Mouse (Mus musculus): ENCODE results near the gene Krtap14. TPM values are rescaled to one million over a fixed set of nuclear protein-coding genes. Genes with fewer than 3 reads are reported as not detected.

Krtap14 gene
- not detected for total RNA-seq (2021)

- peak in 1 of 2 experiments; percentile 5 for DNase-seq (ENCODE audit: extremely low spot score in 1 of 2, low spot score in 1 of 2)
Measured at GRCm38 (mm10) chr16:88826095-88826652, at the start of gene Krtap14. TSS of gene Krtap14 (minus strand) at chr16:88826145.

- DNase-seq (ENCODE audit: extremely low spot score in 1 of 2, low spot score in 1 of 2), result no peak
Measured at GRCm38 (mm10) chr16:88874169-88874568, 48.2 kb upstream of the Krtap14 start, which contains the start of gene Krtap19-2. TSS of gene Krtap19-2 (minus strand) at chr16:88874269.

GRCm38 (mm10) chr16:88869311-88869710 lies 43.4 kb upstream of the Krtap14 start, which contains the start of gene Krtap19-1:
TSS of gene Krtap19-1 (minus strand) at chr16:88869411.
- no peak for DNase-seq (ENCODE audit: extremely low spot score in 1 of 2, low spot score in 1 of 2)

- no peak for DNase-seq (ENCODE audit: extremely low spot score in 1 of 2, low spot score in 1 of 2)
Measured at GRCm38 (mm10) chr16:88864887-88865407, 39.0 kb upstream of the Krtap14 start.

GRCm38 (mm10) chr16:88851450-88851849 lies 25.5 kb upstream of the Krtap14 start:
- peak in 1 of 2 experiments; percentile 4 for DNase-seq (ENCODE audit: extremely low spot score in 1 of 2, low spot score in 1 of 2)

- no peak for DNase-seq (ENCODE audit: extremely low spot score in 1 of 2, low spot score in 1 of 2)
Measured at GRCm38 (mm10) chr16:88848558-88848957, 22.6 kb upstream of the Krtap14 start.

- no peak for DNase-seq (ENCODE audit: extremely low spot score in 1 of 2, low spot score in 1 of 2)
Measured at GRCm38 (mm10) chr16:88847363-88847762, 21.4 kb upstream of the Krtap14 start.

GRCm38 (mm10) chr16:88826978-88827377 lies 1.0 kb upstream of the Krtap14 start:
- no peak for DNase-seq (ENCODE audit: extremely low spot score in 1 of 2, low spot score in 1 of 2)

GRCm38 (mm10) chr16:88823736-88824135 lies 2.2 kb downstream of the Krtap14 start:
- DNase-seq (ENCODE audit: extremely low spot score in 1 of 2, low spot score in 1 of 2), result no peak

GRCm38 (mm10) chr16:88820066-88820465 lies 5.9 kb downstream of the Krtap14 start, which contains the start of gene Krtap15:
TSS of gene Krtap15 (plus strand) at chr16:88820215.
- no peak for DNase-seq (ENCODE audit: extremely low spot score in 1 of 2, low spot score in 1 of 2)

GRCm38 (mm10) chr16:88811827-88812226 lies 14.1 kb downstream of the Krtap14 start, which contains the start of gene Gm20741:
TSS of gene Gm20741 (minus strand) at chr16:88812220.
- no peak for DNase-seq (ENCODE audit: extremely low spot score in 1 of 2, low spot score in 1 of 2)

- DNase-seq (ENCODE audit: extremely low spot score in 1 of 2, low spot score in 1 of 2), result no peak
Measured at GRCm38 (mm10) chr16:88786786-88787185, 39.2 kb downstream of the Krtap14 start.

GRCm38 (mm10) chr16:88777596-88777995 lies 48.3 kb downstream of the Krtap14 start, which contains the start of gene Gm5965:
TSS of gene Gm5965 (plus strand) at chr16:88777896.
- DNase-seq (ENCODE audit: extremely low spot score in 1 of 2, low spot score in 1 of 2), result no peak

- DNase-seq (ENCODE audit: extremely low spot score in 1 of 2, low spot score in 1 of 2), result no peak
Measured at GRCm38 (mm10) chr16:88774106-88774505, 51.8 kb downstream of the Krtap14 start, which contains the start of gene 2310057N15Rik. TSS of gene 2310057N15Rik (minus strand) at chr16:88774206.

Other genes starting within 250 kb of the Krtap14 start
- not detected for gene Krtap24-1, start 213.9 kb downstream of the Krtap14 start, total RNA-seq (2021)
- not detected for gene 2310079G19Rik, start 198.5 kb downstream of the Krtap14 start, total RNA-seq (2021)
- gene Krtap26-1, start 178.3 kb downstream of the Krtap14 start, total RNA-seq (2021), result not detected
- gene Krtap27-1, start 154.5 kb downstream of the Krtap14 start, total RNA-seq (2021), result not detected
- not detected for gene 2310061N02Rik, start 118.2 kb downstream of the Krtap14 start, total RNA-seq (2021)
- not detected for gene Krtap13-1, start 97.3 kb downstream of the Krtap14 start, total RNA-seq (2021)
- not detected for gene Krtap13, start 74.5 kb downstream of the Krtap14 start, total RNA-seq (2021)
- not detected for gene 2310034C09Rik, start 67.3 kb downstream of the Krtap14 start, total RNA-seq (2021)
- not detected for gene 2310057N15Rik, start 51.9 kb downstream of the Krtap14 start, total RNA-seq (2021)
- gene Gm5965, start 48.2 kb downstream of the Krtap14 start, total RNA-seq (2021), result not detected
- not detected for gene Gm20741, start 13.9 kb downstream of the Krtap14 start, total RNA-seq (2021)
- not detected for gene Krtap15, start 5.9 kb downstream of the Krtap14 start, total RNA-seq (2021)
- gene Krtap19-1, start 43.3 kb upstream of the Krtap14 start, total RNA-seq (2021), result not detected
- not detected for gene Krtap19-2, start 48.1 kb upstream of the Krtap14 start, total RNA-seq (2021)
- not detected for gene Krtap19-3, start 51.9 kb upstream of the Krtap14 start, total RNA-seq (2021)
- gene Krtap19-4, start 58.9 kb upstream of the Krtap14 start, total RNA-seq (2021), result not detected
- not detected for gene Krtap19-5, start 70.3 kb upstream of the Krtap14 start, total RNA-seq (2021)
- gene Krtap19-9b, start 106.1 kb upstream of the Krtap14 start, total RNA-seq (2021), result not detected
- gene Krtap16-3, start 136.7 kb upstream of the Krtap14 start, total RNA-seq (2021), result not detected
- gene Krtap22-2, start 184.6 kb upstream of the Krtap14 start, total RNA-seq (2021), result not detected
- gene Gm10229, start 189.1 kb upstream of the Krtap14 start, total RNA-seq (2021), result not detected
- not detected for gene Krtap6-1, start 205.6 kb upstream of the Krtap14 start, total RNA-seq (2021)
- not detected for gene Gm10228, start 215.3 kb upstream of the Krtap14 start, total RNA-seq (2021)
- not detected for gene Krtap6-5, start 221.7 kb upstream of the Krtap14 start, total RNA-seq (2021)
- not detected for gene 1110025L11Rik, start 237.9 kb upstream of the Krtap14 start, total RNA-seq (2021)

Data from layer of hippocampus, postnatal 25 days (tissue).